Mouse (Mus musculus) kidney, postnatal 4 days (tissue): Measurements from ENCODE around the gene Fcamr.

Source experiments
- DNase-seq, 2 experiments: peaks; one replicate each; pipeline ENCODE4 v3.0.0; 2021; ENCODE audit warnings: mixed read lengths in 2 of 2

The Fcamr gene

GRCm38 (mm10) chr1:130804279-130804678 is 3.6 kb downstream of the Fcamr start:
- DNase-seq = no peak

- no peak for DNase-seq
Observed at GRCm38 (mm10) chr1:130810906-130811305, 10.2 kb downstream of the Fcamr start.

GRCm38 (mm10) chr1:130811316-130811715 is 10.6 kb downstream of the Fcamr start:
- DNase-seq = no peak

- DNase-seq = no peak
Observed at GRCm38 (mm10) chr1:130819737-130820136, 19.0 kb downstream of the Fcamr start.

GRCm38 (mm10) chr1:130820316-130821148 is 19.8 kb downstream of the Fcamr start:
- no peak for DNase-seq

- DNase-seq = no peak
Observed at GRCm38 (mm10) chr1:130821149-130821471, 20.4 kb downstream of the Fcamr start.

- DNase-seq = peak in 1 of 2 experiments; percentile 33
Observed at GRCm38 (mm10) chr1:130821911-130822625, 21.4 kb downstream of the Fcamr start.

GRCm38 (mm10) chr1:130826448-130826847 is 25.7 kb downstream of the Fcamr start, which contains the start of gene Pigr:
Gene Pigr, plus strand, starts transcription at chr1:130826684.
- DNase-seq = no peak

GRCm38 (mm10) chr1:130828656-130829055 is 28.0 kb downstream of the Fcamr start:
- no peak for DNase-seq

GRCm38 (mm10) chr1:130829906-130830830 is 29.5 kb downstream of the Fcamr start:
- no peak for DNase-seq

- peak in 1 of 2 experiments; percentile 19 for DNase-seq
Observed at GRCm38 (mm10) chr1:130832230-130833149, 31.8 kb downstream of the Fcamr start.

GRCm38 (mm10) chr1:130835161-130835936 is 34.6 kb downstream of the Fcamr start:
- no peak for DNase-seq

GRCm38 (mm10) chr1:130838288-130838687 is 37.6 kb downstream of the Fcamr start:
- peak; percentile 14 to 40 for DNase-seq

GRCm38 (mm10) chr1:130840599-130841379 is 40.1 kb downstream of the Fcamr start:
- no peak for DNase-seq

GRCm38 (mm10) chr1:130841621-130842020 is 40.9 kb downstream of the Fcamr start:
- DNase-seq = no peak

- no peak for DNase-seq
Observed at GRCm38 (mm10) chr1:130844516-130844915, 43.8 kb downstream of the Fcamr start.

- no peak for DNase-seq
Observed at GRCm38 (mm10) chr1:130849530-130850214, 49.0 kb downstream of the Fcamr start.

- DNase-seq = no peak
Observed at GRCm38 (mm10) chr1:130850405-130850804, 49.7 kb downstream of the Fcamr start.

GRCm38 (mm10) chr1:130854819-130855218 is 54.1 kb downstream of the Fcamr start:
- no peak for DNase-seq

GRCm38 (mm10) chr1:130855723-130856122 is 55.0 kb downstream of the Fcamr start:
- no peak for DNase-seq
